Mouse (Mus musculus) midbrain, embryonic 14.5 days (tissue): ENCODE measurements around the gene Sln. TPM values are rescaled to one million over a fixed set of nuclear protein-coding genes. Genes with fewer than 3 reads are reported as not detected.

Source experiments
- ATAC-seq: fragments of 200-750 bp; cut with Nextera tagmentation; 2 replicates; pipeline ENCODE4 v1.8.0; 2017; ENCODE audit warnings: moderate number of reproducible peaks, moderate library complexity; ENCODE audit not compliant: low FRiP score, low TSS enrichment
- DNase-seq: peaks from one replicate; pipeline ENCODE4 v3.0.0-alpha.2; 2015
- H3K27ac ChIP-seq: fragments of 300-500 bp; sonication (generic); replicated peaks from 2 replicates; pipeline ENCODE4 v1.5.1; 2014; ENCODE audit warnings: mild to moderate bottlenecking, low read depth, low read length, moderate library complexity
- H3K27me3 ChIP-seq: fragments of 300-500 bp; sonication (generic); 2 replicates; pipeline ENCODE4 v1.6.1; 2014; ENCODE audit warnings: low read length, control low read depth, mixed read lengths; ENCODE audit not compliant: control insufficient read depth, insufficient read depth
- H3K36me3 ChIP-seq: fragments of 300-500 bp; sonication (generic); 2 replicates; pipeline ENCODE4 v1.6.1; 2014; ENCODE audit warnings: low read length, control low read depth; ENCODE audit not compliant: control insufficient read depth, insufficient read depth
- H3K4me1 ChIP-seq: fragments of 300-500 bp; sonication (generic); 2 replicates; pipeline ENCODE4 v1.6.1; 2014; ENCODE audit warnings: mild to moderate bottlenecking, antibody characterized with exemption, low read length, control low read depth; ENCODE audit not compliant: control insufficient read depth, insufficient read depth
- H3K4me2 ChIP-seq: fragments of 300-500 bp; sonication (generic); 2 replicates; pipeline ENCODE4 v1.6.1; 2014; ENCODE audit warnings: mild to moderate bottlenecking, low read length, moderate library complexity
- H3K4me3 ChIP-seq: fragments of 300-500 bp; sonication (generic); replicated peaks from 2 replicates; pipeline ENCODE4 v1.5.1; 2014; ENCODE audit warnings: low read depth, low read length
- H3K9ac ChIP-seq: fragments of 300-500 bp; sonication (generic); replicated peaks from 2 replicates; pipeline ENCODE4 v1.6.1; 2014; ENCODE audit warnings: mild to moderate bottlenecking, low read length, moderate library complexity
- H3K9me3 ChIP-seq: fragments of 300-500 bp; sonication (generic); 2 replicates; pipeline ENCODE4 v1.6.1; 2016; ENCODE audit warnings: low read length, control low read depth, mixed read lengths; ENCODE audit not compliant: control insufficient read depth
- WGBS: fragments of 180-500 bp; shearing (Covaris S2); extraction: QIAGEN DNeasy Blood & Tissue Kit; methylation state at CpG from one replicate; pipeline ENCODE4 v1.1.7; 2014; 5-methylcytosine and 5-hydroxymethylcytosine counted together
- polyA plus RNA-seq: library from polyadenylated mRNA; unstranded; fragments of >200 nt; fragmentation: Nextera tagmentation; extraction: Ambion mirVana; gene quantifications from 2 replicates; pipeline ENCODE4 v1.2.1, GENCODE M21; 2014

The Sln gene
- polyA plus RNA-seq, 1 experiment from 2014 or later = not detected

- H3K9me3 ChIP-seq = no peaks in the 10 kb centered on the region
- H3K27ac ChIP-seq = 0 out of 2 replicates have a peak overlapping the region, but pooled peaks have one; percentile 32
- H3K9ac ChIP-seq = no peak overlapping the region
- DNase-seq = peak; percentile 39
- WGBS = 75% methylated on average over 23 of the region's 23 CpGs
- H3K4me2 ChIP-seq = no peak overlapping the region
- H3K36me3 ChIP-seq = no peaks in the 10 kb centered on the region
- no peak overlapping the region for H3K4me3 ChIP-seq
- H3K27me3 ChIP-seq = no peaks in the 10 kb centered on the region
- ATAC-seq = peak; percentile 34
- H3K4me1 ChIP-seq = no peaks in the 10 kb centered on the region
Observed at GRCm38 (mm10) chr9:53883588-53884280, 33.8 kb downstream of the Sln start.

GRCm38 (mm10) chr9:53890075-53890474 is 40.1 kb downstream of the Sln start:
- Histone ChIP-seq H3K4me3 (no peak overlapping the region), H3K27me3 (no peaks in the 10 kb centered on the region), H3K4me1 (no peaks in the 10 kb centered on the region), H3K4me2 (no peak overlapping the region), H3K9me3 (no peaks in the 10 kb centered on the region), H3K27ac (no peak overlapping the region), H3K9ac (no peak overlapping the region), H3K36me3 (no peaks in the 10 kb centered on the region)
- peak; percentile 27; the same call in 1 of the 2 replicates for ATAC-seq
- DNase-seq = peak; percentile 88
- WGBS = 0% methylated on average over 1 of the region's 1 CpGs

DNA sequence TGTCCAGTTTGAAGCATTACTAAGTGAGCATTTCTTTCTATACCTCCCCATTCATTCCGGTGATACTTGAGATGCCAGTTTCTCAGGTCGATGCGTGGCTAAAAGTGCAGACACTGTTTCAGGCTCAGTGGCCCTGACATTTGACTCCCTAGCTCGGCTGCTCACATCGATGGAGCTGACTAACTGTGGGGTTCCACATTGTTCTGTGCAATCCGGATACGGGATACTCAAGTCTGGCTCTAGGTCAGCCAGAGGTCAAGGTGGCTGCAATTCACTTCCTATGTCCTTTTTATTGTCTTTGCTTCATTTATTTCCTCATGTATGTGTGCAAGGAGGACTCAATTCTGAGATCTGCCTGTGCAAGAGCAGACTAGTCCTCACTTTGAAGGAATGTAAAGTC is 45.9 kb downstream of the Sln start:
- no peak overlapping the region for H3K4me2 ChIP-seq
- DNase-seq = no peak
- H3K4me1 ChIP-seq = no peaks in the 10 kb centered on the region
- H3K4me3 ChIP-seq = no peak overlapping the region
- no peak overlapping the region for H3K9ac ChIP-seq
- WGBS = 75% methylated on average over 7 of the region's 7 CpGs
- no peak for ATAC-seq
- no peaks in the 10 kb centered on the region for H3K36me3 ChIP-seq
- no peak overlapping the region for H3K27ac ChIP-seq
- H3K9me3 ChIP-seq = no peaks in the 10 kb centered on the region
- H3K27me3 ChIP-seq = no peaks in the 10 kb centered on the region

GRCm38 (mm10) chr9:53899836-53900235 is 49.9 kb downstream of the Sln start:
- no peak overlapping the region for H3K27ac ChIP-seq
- no peak overlapping the region for H3K9ac ChIP-seq

GRCm38 (mm10) chr9:53903215-53903842 is 53.4 kb downstream of the Sln start:
- ATAC-seq (no peak), DNase-seq (no peak)
- 80% methylated on average over 7 of the region's 7 CpGs for WGBS
- Histone ChIP-seq H3K9ac (no peak overlapping the region), H3K36me3 (no peaks in the 10 kb centered on the region), H3K9me3 (no peaks in the 10 kb centered on the region), H3K27ac (no peak overlapping the region), H3K27me3 (no peaks in the 10 kb centered on the region), H3K4me3 (no peak overlapping the region), H3K4me2 (no peak overlapping the region), H3K4me1 (no peaks in the 10 kb centered on the region)

More at GRCm38 (mm10) chr9:53899836-53900235, 49.9 kb downstream of the Sln start:
- H3K9me3 ChIP-seq = no peaks in the 10 kb centered on the region
- H3K4me1 ChIP-seq = no peaks in the 10 kb centered on the region
- ATAC-seq (no peak), DNase-seq (no peak)
- no peak overlapping the region for H3K4me3 ChIP-seq
- H3K36me3 ChIP-seq = no peaks in the 10 kb centered on the region
- H3K27me3 ChIP-seq = no peaks in the 10 kb centered on the region
- 88% methylated on average over 6 of the region's 6 CpGs for WGBS
- H3K4me2 ChIP-seq = no peak overlapping the region

Other genes with a start within 250 kb of the Sln start
- gene Acat1, start 239.8 kb upstream of the Sln start, polyA plus RNA-seq = 157 and 160 TPM in 2 replicates
- gene Cul5, start 180.2 kb upstream of the Sln start, polyA plus RNA-seq = 64.1 and 69.3 TPM in 2 replicates
- gene Rab39, start 143.9 kb upstream of the Sln start, polyA plus RNA-seq = 2.8 and 3.0 TPM in 2 replicates
- 7.1 and 7.3 TPM in 2 replicates for gene Slc35f2, start 78.6 kb upstream of the Sln start, polyA plus RNA-seq
- 19.3 and 23.3 TPM in 2 replicates for gene Elmod1, start 125.1 kb downstream of the Sln start, polyA plus RNA-seq
- 0.36 and 0.65 TPM in 2 replicates for gene Tnfaip8l3, start 218.2 kb downstream of the Sln start, polyA plus RNA-seq